In the genomic region with DNA sequence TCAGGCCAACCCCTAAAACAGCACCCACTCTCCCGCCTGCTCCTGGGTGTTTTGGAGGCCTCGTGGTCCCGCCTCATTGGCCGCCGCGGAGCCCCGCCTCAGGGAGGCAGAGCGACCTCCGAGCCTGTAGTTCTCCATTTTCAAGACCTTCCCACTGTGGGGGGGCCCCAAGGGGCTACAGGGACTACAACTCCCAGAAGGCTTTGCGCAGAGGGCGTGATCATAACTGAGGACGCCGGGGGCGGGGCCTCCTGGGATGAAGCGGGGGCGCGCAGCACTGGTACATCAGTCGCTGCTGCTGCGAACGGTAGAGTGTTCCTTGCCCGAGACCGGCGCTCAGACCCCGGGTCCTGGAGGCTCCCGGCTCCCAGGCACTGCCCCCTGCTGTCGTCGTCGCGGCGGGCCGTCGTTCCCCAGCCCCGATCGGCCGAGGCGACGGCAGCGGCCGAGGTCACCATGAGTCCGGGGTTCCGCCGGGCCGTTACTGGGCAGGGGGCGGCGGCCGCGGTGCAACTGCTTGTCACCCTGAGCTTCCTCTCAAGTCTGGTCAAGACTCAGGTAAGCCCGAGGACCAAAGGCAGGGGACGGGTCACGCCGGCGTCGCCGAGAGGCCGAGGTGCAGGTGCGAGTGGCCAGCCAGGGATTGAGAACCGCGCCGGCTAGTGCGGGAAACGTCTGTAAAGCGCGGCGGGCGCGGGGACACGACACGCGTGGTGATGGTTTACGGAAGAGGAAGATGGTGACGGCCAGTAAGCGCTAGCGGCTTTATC, we compare ENCODE assay signal across 8 mouse cellular contexts. TPM values are rescaled to one million over a fixed set of nuclear protein-coding genes. Genes with fewer than 3 reads are reported as not detected.
DNase-seq lines count a peak whose midpoint lies in the region; ATAC-seq and TF ChIP-seq lines count a peak whose summit lies in the region.

A gene (plus strand): TSS at position 254 of the 770 bp plus-strand sequence.

- no peaks in the 10 kb centered on the region for H3K9me3 ChIP-seq in hindbrain, embryonic 10.5 days
- no peaks in the 10 kb centered on the region for H3K9me3 ChIP-seq in lung, postnatal 0 days (ENCODE audit: low read length)

- WGBS in hindbrain, embryonic 10.5 days = under 1% methylated on average over 73 of the region's 73 CpGs
- under 1% methylated on average over 69 of the region's 73 CpGs for WGBS in lung, postnatal 0 days

- no peaks in the 10 kb centered on the region for H3K36me3 ChIP-seq in hindbrain, embryonic 10.5 days
- no peaks in the 10 kb centered on the region for H3K36me3 ChIP-seq in lung, postnatal 0 days (ENCODE audit: insufficient read depth, low read length)

- H3K9ac ChIP-seq in lung, postnatal 0 days (replicated peaks; ENCODE audit: low read depth) = peak within 1 kb of the TSS; percentile 41; the same call in 1 of the 2 replicates

- H3K27me3 ChIP-seq in hindbrain, embryonic 10.5 days (ENCODE audit: insufficient read depth, poor library complexity, severe bottlenecking) = peaks cover 13% of the 10 kb centered on the region
- H3K27me3 ChIP-seq in lung, postnatal 0 days (replicated peaks; ENCODE audit: insufficient read depth, low read length) = no peaks in the 10 kb centered on the region

- peak within 1 kb of the TSS; percentile 82 for H3K27ac ChIP-seq in hindbrain, embryonic 10.5 days
- H3K27ac ChIP-seq in lung, postnatal 0 days (ENCODE audit: low read length) = no peak within 1 kb of the TSS

- peak within 1 kb of the TSS; percentile 80 for H3K4me3 ChIP-seq in hindbrain, embryonic 10.5 days
- peak within 1 kb of the TSS; percentile 70 for H3K4me3 ChIP-seq in lung, postnatal 0 days (ENCODE audit: low read depth, low read length)

- TF ChIP-seq CTCF in lung, postnatal 0 days (IDR thresholded peaks at IDR 0.05) = peak; percentile 52

- DNase-seq in MEL-GATA-1-ER (ENCODE audit: extremely low read depth, low read depth) = peak; percentile 93
- peak; percentile 99 for DNase-seq in cerebellum, adult 8-10 months
- DNase-seq in forelimb bud, embryonic 11.5 days (ENCODE audit: low read depth, low spot score) = peak; percentile 98
- peak; percentile 98 for DNase-seq in hindbrain, embryonic 10.5 days (ENCODE audit: low spot score)
- DNase-seq in layer of hippocampus, adult 9-11 months = peak; percentile 100
- DNase-seq in lung, postnatal 0 days (ENCODE audit: low spot score) = peak; percentile 98
- peak; percentile 96 for DNase-seq in ovary, postnatal 14 days (ENCODE audit: low spot score)
- DNase-seq in thymus, postnatal 14 days = peak; percentile 100

- peak within 1 kb of the TSS; percentile 95 for H3K4me2 ChIP-seq in lung, postnatal 0 days (replicated peaks; ENCODE audit: low read depth, low read length)

- 0 out of 2 replicates have a peak, but pooled peaks have one; percentile 17 for TF ChIP-seq EP300 in lung, postnatal 0 days (IDR thresholded peaks at IDR 0.05)

- peaks cover 14% of the 10 kb centered on the region for H3K4me1 ChIP-seq in hindbrain, embryonic 10.5 days (replicated peaks)
- 0 out of 2 replicates have a peak, but pooled peaks cover 2% of the 10 kb centered on the region for H3K4me1 ChIP-seq in lung, postnatal 0 days (ENCODE audit: insufficient read depth, low read depth, low read length)

- peak; percentile 100 for ATAC-seq in lung, postnatal 0 days

RNA-seq across cellular contexts. Expression of the gene that starts here (rescaled TPM):
- polyA plus RNA-seq in hindbrain, embryonic 10.5 days (2016; fragmentation: Nextera tagmentation; extraction: Ambion mirVana) = 7.8 and 10.7 TPM in 2 replicates
- 7.9 and 9.2 TPM in 2 replicates for polyA plus RNA-seq in lung, postnatal 0 days (2015; fragmentation: Nextera tagmentation; extraction: Ambion mirVana)
